8 mouse cellular contexts compared by ENCODE assay signal in genomic region chr9:87255696-87256030, GRCm38 (mm10). TPM values are rescaled to one million over a fixed set of nuclear protein-coding genes. Genes with fewer than 3 reads are reported as not detected.
A peak's percentile ranks its signal among the peaks of the same experiment; 100 is the strongest.
DNase-seq lines count a peak whose midpoint lies in the region; ATAC-seq and TF ChIP-seq lines count a peak whose summit lies in the region.

No protein-coding gene starts in this region.

- intact Hi-C loops in left cerebral cortex, adult 2 months (cut with DNase I): no loop called here

- no peaks in the 10 kb centered on the region for H3K36me3 ChIP-seq in embryonic facial prominence, embryonic 13.5 days
- peaks cover 6% of the 10 kb centered on the region; the same call in 1 of the 2 replicates for H3K36me3 ChIP-seq in limb, embryonic 10.5 days
- H3K36me3 ChIP-seq in neural tube, embryonic 14.5 days (ENCODE audit: control insufficient read depth, insufficient read depth, low read length): no peaks in the 10 kb centered on the region

- H3K27me3 ChIP-seq in embryonic facial prominence, embryonic 13.5 days: no peaks in the 10 kb centered on the region
- no peaks in the 10 kb centered on the region for H3K27me3 ChIP-seq in limb, embryonic 10.5 days (ENCODE audit: low read depth, poor library complexity, severe bottlenecking)
- no peaks in the 10 kb centered on the region for H3K27me3 ChIP-seq in neural tube, embryonic 14.5 days (ENCODE audit: control insufficient read depth, insufficient read depth, low read length)

- no peaks in the 10 kb centered on the region for H3K9me3 ChIP-seq in embryonic facial prominence, embryonic 13.5 days
- no peaks in the 10 kb centered on the region for H3K9me3 ChIP-seq in limb, embryonic 10.5 days (replicated peaks)
- H3K9me3 ChIP-seq in neural tube, embryonic 14.5 days (ENCODE audit: control insufficient read depth, low read length): no peaks in the 10 kb centered on the region

- H3K9ac ChIP-seq in embryonic facial prominence, embryonic 13.5 days: peak overlapping the region; percentile 76
- H3K9ac ChIP-seq in neural tube, embryonic 14.5 days (replicated peaks; ENCODE audit: low read depth, low read length): peak overlapping the region; percentile 59

- no peaks in the 10 kb centered on the region for H3K4me1 ChIP-seq in embryonic facial prominence, embryonic 13.5 days
- H3K4me1 ChIP-seq in limb, embryonic 10.5 days: peaks cover 10% of the 10 kb centered on the region; the same call in 1 of the 2 replicates
- H3K4me1 ChIP-seq in neural tube, embryonic 14.5 days (ENCODE audit: control insufficient read depth, insufficient read depth, low read length): no peaks in the 10 kb centered on the region

- peak overlapping the region; percentile 77 for H3K4me2 ChIP-seq in embryonic facial prominence, embryonic 13.5 days
- peak overlapping the region; percentile 59; the same call in 1 of the 2 replicates for H3K4me2 ChIP-seq in neural tube, embryonic 14.5 days (ENCODE audit: low read depth, low read length)

- DNase-seq in left cerebral cortex, adult 2 months (ENCODE audit: extremely low spot score in 1 of 2, low spot score in 2 of 2): no peak
- DNase-seq in left cerebral cortex, adult 9 months (ENCODE audit: low spot score in 2 of 2): no peak
- no peak for DNase-seq in limb, embryonic 10.5 days (ENCODE audit: low spot score)
- DNase-seq in cerebellum, adult 11-12 months: no peak
- DNase-seq in embryo, embryonic 11 days: no peak
- DNase-seq in Muller cell, postnatal 12 days (ENCODE audit: inconsistent ontology term): no peak

- H3K27ac ChIP-seq in left cerebral cortex, adult 2 months: peak overlapping the region; percentile 99
- H3K27ac ChIP-seq in embryonic facial prominence, embryonic 13.5 days: peak overlapping the region; percentile 71
- peak overlapping the region; percentile 82 for H3K27ac ChIP-seq in limb, embryonic 10.5 days
- peak overlapping the region; percentile 72 for H3K27ac ChIP-seq in neural tube, embryonic 14.5 days (ENCODE audit: low read depth, low read length)

- H3K4me3 ChIP-seq in left cerebral cortex, adult 2 months: peak overlapping the region; percentile 67
- peak overlapping the region; percentile 66 for H3K4me3 ChIP-seq in embryonic facial prominence, embryonic 13.5 days
- H3K4me3 ChIP-seq in limb, embryonic 10.5 days: peak overlapping the region; percentile 75
- peak overlapping the region; percentile 48 for H3K4me3 ChIP-seq in neural tube, embryonic 14.5 days (ENCODE audit: low read depth, low read length)

- ATAC-seq in embryonic facial prominence, embryonic 13.5 days (ENCODE audit: insufficient number of reproducible peaks, insufficient read depth, low FRiP score, low TSS enrichment, low read depth): peak; percentile 65; the same call in 1 of the 2 replicates
- ATAC-seq in neural tube, embryonic 14.5 days (ENCODE audit: low read depth): peak; percentile 83

- TF ChIP-seq CTCF in left cerebral cortex, adult 2 months (IDR thresholded peaks at IDR 0.05): peak; percentile 73

- 17% methylated on average over 6 of the region's 6 CpGs for WGBS in embryonic facial prominence, embryonic 13.5 days
- WGBS in limb, embryonic 10.5 days: 18% methylated on average over 6 of the region's 6 CpGs
- WGBS in neural tube, embryonic 14.5 days: 21% methylated on average over 6 of the region's 6 CpGs

RNA-seq across cellular contexts. Expression of gene Cep162, which starts 0.3 kb away (rescaled TPM):
- total RNA-seq in left cerebral cortex, adult 2 months (2021): 10 to 100 TPM; 10.0 to 10.1 TPM
- 8.1 and 8.9 TPM in 2 replicates for polyA plus RNA-seq in embryonic facial prominence, embryonic 13.5 days (2015; fragmentation: Nextera tagmentation; extraction: Ambion mirVana)
- 8.2 and 11.7 TPM in 2 replicates for polyA plus RNA-seq in limb, embryonic 10.5 days (2016; fragmentation: Nextera tagmentation; extraction: Ambion mirVana)
- 8.2 and 8.5 TPM in 2 replicates for polyA plus RNA-seq in neural tube, embryonic 14.5 days (2014; fragmentation: Nextera tagmentation; extraction: Ambion mirVana)
